Mouse (Mus musculus) forebrain, embryonic 13.5 days (tissue): ENCODE results near the gene Slc1a5. TPM values are rescaled to one million over a fixed set of nuclear protein-coding genes. Genes with fewer than 3 reads are reported as not detected.
A peak's percentile ranks its signal among the peaks of the same experiment; 100 is the strongest.

Experiments used
- ATAC-seq: fragments of 200-750 bp; cut with Nextera tagmentation; 2 replicates; pipeline ENCODE4 v1.8.0; 2017
- H3K27ac ChIP-seq: fragments of 300-500 bp; sonication (generic); 2 replicates; pipeline ENCODE4 v1.5.1; 2015; ENCODE audit warnings: inconsistent platforms, mild to moderate bottlenecking, moderate library complexity
- H3K27me3 ChIP-seq: fragments of 300-500 bp; sonication (generic); 2 replicates; pipeline ENCODE4 v1.6.1; 2015; ENCODE audit warnings: mild to moderate bottlenecking, inconsistent platforms
- H3K36me3 ChIP-seq: fragments of 300-500 bp; sonication (generic); 2 replicates; pipeline ENCODE4 v1.6.1; 2015; ENCODE audit warnings: mild to moderate bottlenecking, inconsistent platforms; ENCODE audit not compliant: poor library complexity, severe bottlenecking
- H3K4me1 ChIP-seq: fragments of 300-500 bp; sonication (generic); 2 replicates; pipeline ENCODE4 v1.6.1; 2015; ENCODE audit warnings: inconsistent platforms
- H3K4me2 ChIP-seq: fragments of 300-500 bp; sonication (generic); 2 replicates; pipeline ENCODE4 v1.6.1; 2015; ENCODE audit warnings: inconsistent platforms, mild to moderate bottlenecking, moderate library complexity
- H3K4me3 ChIP-seq: fragments of 300-500 bp; sonication (generic); 2 replicates; pipeline ENCODE4 v1.5.1; 2015; ENCODE audit warnings: mild to moderate bottlenecking, inconsistent platforms
- H3K9ac ChIP-seq: fragments of 300-500 bp; sonication (generic); 2 replicates; pipeline ENCODE4 v1.6.1; 2015; ENCODE audit warnings: mild to moderate bottlenecking, inconsistent platforms
- H3K9me3 ChIP-seq: fragments of 300-500 bp; sonication (generic); replicated peaks from 2 replicates; pipeline ENCODE4 v1.6.1; 2016; ENCODE audit warnings: inconsistent platforms
- WGBS: fragments of 180-500 bp; shearing (Covaris S2); methylation state at CpG from one replicate; pipeline ENCODE4 v1.1.7; 2015; 5-methylcytosine and 5-hydroxymethylcytosine counted together
- polyA plus RNA-seq: library from polyadenylated mRNA; unstranded; fragments of >200 nt; fragmentation: Nextera tagmentation; extraction: Ambion mirVana; gene quantifications from 2 replicates; pipeline ENCODE4 v1.2.1, GENCODE M21; 2015

The Slc1a5 gene
- polyA plus RNA-seq: 16.0 and 17.1 TPM in 2 replicates

- WGBS: 3% methylated on average over 34 of the region's 34 CpGs
- Histone ChIP-seq H3K4me3 (peak within 1 kb of the TSS; percentile 60), H3K4me2 (peak within 1 kb of the TSS; percentile 100), H3K27ac (peak within 1 kb of the TSS; percentile 51; the same call in 1 of the 2 replicates), H3K9me3 (no peaks in the 10 kb centered on the region), H3K9ac (peak within 1 kb of the TSS; percentile 79), H3K36me3 (no peaks in the 10 kb centered on the region), H3K27me3 (peaks cover 3% of the 10 kb centered on the region; the same call in 1 of the 2 replicates), H3K4me1 (peaks cover 44% of the 10 kb centered on the region)
- ATAC-seq: peak; percentile 82
These were observed at the start of gene Slc1a5 for GRCm38 (mm10) chr7:16780825-16781554. Slc1a5 (plus strand) TSS chr7:16781340.

- Histone ChIP-seq H3K4me1 (0 out of 2 replicates have a peak, but pooled peaks cover 4% of the 10 kb centered on the region), H3K4me2 (no peak overlapping the region), H3K27me3 (no peaks in the 10 kb centered on the region), H3K9ac (no peak overlapping the region), H3K36me3 (no peaks in the 10 kb centered on the region), H3K4me3 (no peak overlapping the region), H3K9me3 (no peaks in the 10 kb centered on the region), H3K27ac (no peak overlapping the region)
- no peak for ATAC-seq
- 76% methylated on average over 7 of the region's 7 CpGs for WGBS
These were observed 49.2 kb upstream of the Slc1a5 start for GRCm38 (mm10) chr7:16731893-16732422.

GRCm38 (mm10) chr7:16737606-16738072 lies 43.5 kb upstream of the Slc1a5 start:
- peak overlapping the region; percentile 65 for H3K4me3 ChIP-seq
- 47% methylated on average over 10 of the region's 10 CpGs for WGBS

GRCm38 (mm10) chr7:16738073-16738696 lies 43.0 kb upstream of the Slc1a5 start, which contains the start of gene Ap2s1:
Ap2s1 (plus strand) TSS chr7:16738410.
- WGBS: under 1% methylated on average over 34 of the region's 34 CpGs
- no peaks in the 10 kb centered on the region for H3K27me3 ChIP-seq
- H3K27ac ChIP-seq: no peak within 1 kb of the TSS
- no peaks in the 10 kb centered on the region for H3K9me3 ChIP-seq
- H3K4me3 ChIP-seq: peak within 1 kb of the TSS; percentile 65
- peaks cover 19% of the 10 kb centered on the region for H3K4me1 ChIP-seq
- H3K9ac ChIP-seq: peak within 1 kb of the TSS; percentile 88
- peaks cover 13% of the 10 kb centered on the region for H3K36me3 ChIP-seq
- ATAC-seq: peak; percentile 99
- peak within 1 kb of the TSS; percentile 94 for H3K4me2 ChIP-seq

More at GRCm38 (mm10) chr7:16737606-16738072, 43.5 kb upstream of the Slc1a5 start:
- Histone ChIP-seq H3K36me3 (peaks cover 8% of the 10 kb centered on the region; the same call in 1 of the 2 replicates), H3K27ac (no peak overlapping the region), H3K4me1 (peaks cover 19% of the 10 kb centered on the region), H3K27me3 (no peaks in the 10 kb centered on the region), H3K4me2 (peak overlapping the region; percentile 94), H3K9ac (no peak overlapping the region), H3K9me3 (no peaks in the 10 kb centered on the region)
- peak; percentile 17 for ATAC-seq

- Histone ChIP-seq H3K4me1 (peaks cover 19% of the 10 kb centered on the region), H3K4me2 (peak overlapping the region; percentile 94), H3K27ac (no peak overlapping the region), H3K9ac (peak overlapping the region; percentile 88), H3K9me3 (no peaks in the 10 kb centered on the region), H3K36me3 (peaks cover 23% of the 10 kb centered on the region), H3K27me3 (no peaks in the 10 kb centered on the region), H3K4me3 (peak overlapping the region; percentile 65)
- ATAC-seq: no peak
- WGBS: 57% methylated on average over 10 of the region's 10 CpGs
These were observed 42.0 kb upstream of the Slc1a5 start for GRCm38 (mm10) chr7:16739056-16739604.

- H3K4me1 ChIP-seq: no peaks in the 10 kb centered on the region
- ATAC-seq: no peak
- no peak overlapping the region for H3K4me3 ChIP-seq
- no peaks in the 10 kb centered on the region for H3K9me3 ChIP-seq
- H3K9ac ChIP-seq: no peak overlapping the region
- no peak overlapping the region for H3K27ac ChIP-seq
- H3K36me3 ChIP-seq: peaks cover 75% of the 10 kb centered on the region
- 90% methylated on average over 4 of the region's 4 CpGs for WGBS
- no peaks in the 10 kb centered on the region for H3K27me3 ChIP-seq
- H3K4me2 ChIP-seq: no peak overlapping the region
These were observed 35.8 kb upstream of the Slc1a5 start for GRCm38 (mm10) chr7:16745373-16745772.

GRCm38 (mm10) chr7:16746093-16746492 lies 35.0 kb upstream of the Slc1a5 start:
- Histone ChIP-seq H3K4me3 (no peak overlapping the region), H3K36me3 (peaks cover 75% of the 10 kb centered on the region)
- peak; percentile 67 for ATAC-seq

GRCm38 (mm10) chr7:16747656-16748055 lies 33.5 kb upstream of the Slc1a5 start:
- no peak for ATAC-seq
- no peaks in the 10 kb centered on the region for H3K27me3 ChIP-seq
- 93% methylated on average over 6 of the region's 6 CpGs for WGBS
- H3K4me1 ChIP-seq: no peaks in the 10 kb centered on the region
- H3K27ac ChIP-seq: no peak overlapping the region
- no peak overlapping the region for H3K4me3 ChIP-seq
- H3K4me2 ChIP-seq: no peak overlapping the region
- H3K9me3 ChIP-seq: no peaks in the 10 kb centered on the region
- H3K9ac ChIP-seq: no peak overlapping the region
- H3K36me3 ChIP-seq: peaks cover 67% of the 10 kb centered on the region

More at GRCm38 (mm10) chr7:16746093-16746492, 35.0 kb upstream of the Slc1a5 start:
- no peaks in the 10 kb centered on the region for H3K27me3 ChIP-seq
- no peak overlapping the region for H3K9ac ChIP-seq
- WGBS: 53% methylated on average over 3 of the region's 3 CpGs
- no peak overlapping the region for H3K27ac ChIP-seq
- no peaks in the 10 kb centered on the region for H3K4me1 ChIP-seq
- no peak overlapping the region for H3K4me2 ChIP-seq
- H3K9me3 ChIP-seq: no peaks in the 10 kb centered on the region

GRCm38 (mm10) chr7:16752016-16752415 lies 29.1 kb upstream of the Slc1a5 start:
- Histone ChIP-seq H3K36me3 (peaks cover 32% of the 10 kb centered on the region), H3K27ac (no peak overlapping the region), H3K4me3 (no peak overlapping the region), H3K4me1 (no peaks in the 10 kb centered on the region), H3K9me3 (no peaks in the 10 kb centered on the region), H3K27me3 (no peaks in the 10 kb centered on the region), H3K4me2 (no peak overlapping the region), H3K9ac (no peak overlapping the region)
- 87% methylated on average over 12 of the region's 12 CpGs for WGBS
- no peak for ATAC-seq

GRCm38 (mm10) chr7:16755362-16756017 lies 25.6 kb upstream of the Slc1a5 start:
- Histone ChIP-seq H3K4me2 (no peak overlapping the region), H3K9me3 (no peaks in the 10 kb centered on the region), H3K9ac (no peak overlapping the region), H3K4me3 (no peak overlapping the region), H3K4me1 (no peaks in the 10 kb centered on the region), H3K27me3 (no peaks in the 10 kb centered on the region), H3K27ac (no peak overlapping the region), H3K36me3 (no peaks in the 10 kb centered on the region)
- ATAC-seq: no peak
- 80% methylated on average over 17 of the region's 17 CpGs for WGBS

- 68% methylated on average over 10 of the region's 11 CpGs for WGBS
- ATAC-seq: peak; percentile 66
- Histone ChIP-seq H3K4me2 (no peak overlapping the region), H3K9me3 (no peaks in the 10 kb centered on the region), H3K27me3 (no peaks in the 10 kb centered on the region), H3K4me3 (no peak overlapping the region), H3K4me1 (no peaks in the 10 kb centered on the region), H3K36me3 (no peaks in the 10 kb centered on the region), H3K9ac (no peak overlapping the region), H3K27ac (no peak overlapping the region)
These were observed 22.1 kb upstream of the Slc1a5 start for GRCm38 (mm10) chr7:16758872-16759574.
